Mouse (Mus musculus) neural tube, embryonic 14.5 days (tissue): ENCODE data around the gene Tbc1d10a. TPM values are rescaled to one million over a fixed set of nuclear protein-coding genes. Genes with fewer than 3 reads are reported as not detected.
"Not testable (repeated sequence)": the region's sequence is repeated elsewhere in the genome, so short reads cannot be mapped to it uniquely, and the experiment has no call there.

Experiments used
- ATAC-seq: fragments of 200-750 bp; cut with Nextera tagmentation; 2 replicates; pipeline ENCODE4 v1.8.0; 2017; ENCODE audit warnings: low read depth, mild to moderate bottlenecking, moderate TSS enrichment, moderate library complexity
- H3K27ac ChIP-seq: fragments of 300-500 bp; sonication (generic); 2 replicates; pipeline ENCODE4 v1.5.1; 2014; ENCODE audit warnings: low read depth, mild to moderate bottlenecking, control low read depth, low read length, moderate library complexity, mixed read lengths
- H3K27me3 ChIP-seq: fragments of 300-500 bp; sonication (generic); 2 replicates; pipeline ENCODE4 v1.6.1; 2014; ENCODE audit warnings: low read length; ENCODE audit not compliant: control insufficient read depth, insufficient read depth
- H3K36me3 ChIP-seq: fragments of 300-500 bp; sonication (generic); 2 replicates; pipeline ENCODE4 v1.6.1; 2014; ENCODE audit warnings: low read length, mixed read lengths; ENCODE audit not compliant: control insufficient read depth, insufficient read depth
- H3K4me1 ChIP-seq: fragments of 300-500 bp; sonication (generic); 2 replicates; pipeline ENCODE4 v1.6.1; 2014; ENCODE audit warnings: low read length; ENCODE audit not compliant: control insufficient read depth, insufficient read depth
- H3K4me2 ChIP-seq: fragments of 300-500 bp; sonication (generic); 2 replicates; pipeline ENCODE4 v1.6.1; 2014; ENCODE audit warnings: mild to moderate bottlenecking, low read depth, low read length, control low read depth
- H3K4me3 ChIP-seq: fragments of 300-500 bp; sonication (generic); 2 replicates; pipeline ENCODE4 v1.5.1; 2014; ENCODE audit warnings: low read depth, low read length, control low read depth, mixed read lengths
- H3K9ac ChIP-seq: fragments of 300-500 bp; sonication (generic); replicated peaks from 2 replicates; pipeline ENCODE4 v1.6.1; 2014; ENCODE audit warnings: low read depth, mild to moderate bottlenecking, control low read depth, low read length, mixed read lengths
- H3K9me3 ChIP-seq: fragments of 300-500 bp; sonication (generic); 2 replicates; pipeline ENCODE4 v1.6.1; 2016; ENCODE audit warnings: low read length; ENCODE audit not compliant: control insufficient read depth
- WGBS: fragments of 180-500 bp; shearing (Covaris S2); extraction: QIAGEN DNeasy Blood & Tissue Kit; methylation state at CpG from one replicate; pipeline ENCODE4 v1.1.7; 2014; 5-methylcytosine and 5-hydroxymethylcytosine counted together
- polyA plus RNA-seq: library from polyadenylated mRNA; unstranded; fragments of >200 nt; fragmentation: Nextera tagmentation; extraction: Ambion mirVana; gene quantifications from 2 replicates; pipeline ENCODE4 v1.2.1, GENCODE M21; 2014

Gene Tbc1d10a
- polyA plus RNA-seq, 1 experiment from 2014 or later, result 19.8 TPM

DNA sequence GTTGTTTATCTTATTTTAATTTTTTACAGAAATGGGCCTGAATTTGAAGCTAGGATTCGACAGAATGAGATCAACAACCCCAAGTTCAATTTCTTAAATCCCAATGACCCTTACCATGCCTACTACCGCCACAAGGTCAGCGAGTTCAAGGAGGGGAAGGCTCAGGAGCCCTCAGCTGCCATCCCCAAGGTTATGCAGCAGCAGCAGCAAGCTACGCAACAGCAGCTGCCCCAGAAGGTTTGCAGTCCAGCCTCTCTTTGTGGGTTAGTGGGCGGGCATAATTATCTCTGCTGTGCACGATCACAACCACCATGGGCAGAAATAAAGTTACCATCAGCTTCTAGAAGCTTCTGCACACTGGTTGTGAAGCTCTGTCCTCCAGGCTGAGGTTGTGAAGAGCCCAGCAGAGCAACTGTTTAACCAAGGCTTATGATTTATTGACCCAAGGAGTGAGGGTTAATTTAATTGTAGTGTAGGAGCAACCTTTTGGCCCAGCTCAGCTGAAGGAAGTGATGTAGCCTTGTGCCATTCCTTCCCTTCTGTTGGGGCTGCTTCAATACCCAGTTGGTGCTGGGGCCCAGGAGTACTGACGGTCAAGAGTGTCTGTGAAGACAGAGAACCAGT, 20.0 kb upstream of the Tbc1d10a start:
- Histone ChIP-seq H3K4me1 (peaks cover 18% of the 10 kb centered on the region), H3K36me3 (peaks cover 79% of the 10 kb centered on the region), H3K9ac (no peak overlapping the region), H3K27ac (no peak overlapping the region), H3K4me2 (no peak overlapping the region), H3K9me3 (no peaks in the 10 kb centered on the region), H3K4me3 (no peak overlapping the region), H3K27me3 (no peaks in the 10 kb centered on the region)
- ATAC-seq, result no peak
- WGBS, result 97% methylated on average over 7 of the region's 7 CpGs

DNA sequence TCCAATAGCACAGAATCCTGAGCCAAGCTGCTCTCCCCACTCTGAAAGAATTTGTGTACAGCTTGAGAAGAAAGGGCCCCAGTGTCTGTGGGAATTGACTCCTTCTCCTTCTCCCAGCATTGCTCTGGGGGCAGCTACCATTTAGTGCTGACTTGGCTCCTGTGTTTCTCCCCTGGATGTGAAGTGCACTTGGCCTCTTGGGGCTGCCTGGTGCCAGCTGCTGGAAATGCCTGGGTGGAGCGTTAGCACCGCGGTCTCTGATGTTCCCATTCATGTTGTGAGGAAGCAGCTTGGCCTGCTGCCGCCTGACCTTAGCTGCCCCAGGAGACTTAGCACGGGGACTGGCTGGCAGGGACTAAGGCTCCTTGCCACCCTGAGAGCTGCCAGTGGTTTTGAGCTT, 12.0 kb upstream of the Tbc1d10a start:
- Histone ChIP-seq H3K36me3 (peaks cover 95% of the 10 kb centered on the region), H3K4me2 (no peak overlapping the region), H3K27ac (0 out of 2 replicates have a peak overlapping the region, but pooled peaks have one; percentile 22), H3K9ac (no peak overlapping the region), H3K4me3 (no peak overlapping the region), H3K4me1 (no peaks in the 10 kb centered on the region), H3K9me3 (no peaks in the 10 kb centered on the region), H3K27me3 (no peaks in the 10 kb centered on the region)
- WGBS, result 75% methylated on average over 5 of the region's 5 CpGs
- no peak; the same call in 1 of the 2 replicates for ATAC-seq

DNA sequence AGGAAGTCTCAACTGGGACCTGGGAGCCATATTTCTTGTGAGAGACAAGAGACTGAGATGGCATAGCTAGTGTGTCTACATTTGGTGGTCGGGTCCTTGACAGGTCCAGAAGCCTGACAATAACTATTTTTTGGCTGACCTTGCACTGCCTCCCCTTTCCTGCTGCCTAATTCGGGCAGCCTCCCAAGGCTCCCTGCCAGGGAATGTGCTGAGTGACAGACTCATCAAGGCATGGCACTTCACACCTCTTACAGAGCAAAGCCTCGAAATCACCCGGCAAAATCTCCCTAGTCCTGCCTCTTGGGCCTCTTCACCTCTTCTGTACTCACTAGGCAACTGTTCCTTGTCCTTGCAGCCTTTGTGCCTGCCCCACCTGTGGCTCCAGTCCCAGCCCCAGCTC, 8.9 kb upstream of the Tbc1d10a start:
- WGBS, result 89% methylated on average over 4 of the region's 4 CpGs
- Histone ChIP-seq H3K9ac (no peak overlapping the region), H3K36me3 (peaks cover 96% of the 10 kb centered on the region), H3K4me2 (no peak overlapping the region), H3K4me3 (no peak overlapping the region), H3K4me1 (no peaks in the 10 kb centered on the region), H3K9me3 (no peaks in the 10 kb centered on the region), H3K27ac (no peak overlapping the region), H3K27me3 (no peaks in the 10 kb centered on the region)
- no peak for ATAC-seq

DNA sequence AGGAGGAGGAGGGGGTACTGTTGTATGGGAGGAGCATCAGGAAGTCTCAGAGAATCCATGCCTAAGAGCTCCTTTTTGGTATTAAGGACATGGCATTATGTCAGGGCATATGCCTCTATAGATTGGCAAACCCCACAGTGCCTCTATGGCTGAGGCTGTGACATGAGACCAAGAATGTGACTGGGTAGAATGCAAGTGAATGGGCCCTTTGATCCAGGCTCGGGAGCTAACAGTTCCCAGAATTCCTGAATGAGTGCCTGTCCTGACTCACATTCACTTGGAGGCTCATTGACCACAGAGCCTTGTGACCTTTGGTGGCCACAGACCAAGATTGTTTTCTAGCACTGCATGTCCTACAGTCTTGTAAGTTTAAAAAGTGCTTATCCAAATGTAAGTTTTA, 4.5 kb upstream of the Tbc1d10a start:
- H3K27ac ChIP-seq, result no peak overlapping the region

DNA sequence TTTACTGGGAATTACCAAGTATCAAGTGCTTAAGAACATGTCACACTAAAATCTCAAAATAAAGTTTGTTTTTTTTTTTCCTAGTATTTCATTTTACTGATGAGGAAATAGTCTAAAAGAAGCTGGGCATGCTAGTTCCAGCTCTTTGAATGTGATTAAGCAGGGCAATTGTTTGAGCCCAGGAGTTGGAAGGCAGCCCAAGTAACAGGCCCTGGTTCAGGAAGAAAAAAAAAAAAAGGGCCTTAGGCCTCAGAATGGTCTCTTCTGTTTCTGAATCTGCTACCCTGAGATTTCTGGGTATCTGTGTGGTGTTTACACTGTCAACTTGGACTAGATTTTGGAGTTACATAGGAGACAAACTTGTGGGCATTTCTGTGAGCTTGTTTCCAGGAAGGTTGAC, 3.1 kb upstream of the Tbc1d10a start:
- Histone ChIP-seq H3K4me1 (peaks cover 8% of the 10 kb centered on the region), H3K4me2 (no peak overlapping the region), H3K27ac (no peak overlapping the region; the same call in 1 of the 2 replicates), H3K4me3 (no peak overlapping the region), H3K27me3 (no peaks in the 10 kb centered on the region), H3K36me3 (peaks cover 46% of the 10 kb centered on the region), H3K9ac (no peak overlapping the region), H3K9me3 (no peaks in the 10 kb centered on the region)
- no peak for ATAC-seq

More for the DNA sequence above, 4.5 kb upstream of the Tbc1d10a start:
- H3K36me3 ChIP-seq, result peaks cover 61% of the 10 kb centered on the region
- no peaks in the 10 kb centered on the region; the same call in 1 of the 2 replicates for H3K4me1 ChIP-seq
- ATAC-seq, result no peak
- H3K4me2 ChIP-seq, result no peak overlapping the region
- no peak overlapping the region for H3K4me3 ChIP-seq
- no peak overlapping the region for H3K9ac ChIP-seq
- 3% methylated on average over 1 of the region's 1 CpGs for WGBS
- no peaks in the 10 kb centered on the region for H3K27me3 ChIP-seq
- no peaks in the 10 kb centered on the region for H3K9me3 ChIP-seq

DNA sequence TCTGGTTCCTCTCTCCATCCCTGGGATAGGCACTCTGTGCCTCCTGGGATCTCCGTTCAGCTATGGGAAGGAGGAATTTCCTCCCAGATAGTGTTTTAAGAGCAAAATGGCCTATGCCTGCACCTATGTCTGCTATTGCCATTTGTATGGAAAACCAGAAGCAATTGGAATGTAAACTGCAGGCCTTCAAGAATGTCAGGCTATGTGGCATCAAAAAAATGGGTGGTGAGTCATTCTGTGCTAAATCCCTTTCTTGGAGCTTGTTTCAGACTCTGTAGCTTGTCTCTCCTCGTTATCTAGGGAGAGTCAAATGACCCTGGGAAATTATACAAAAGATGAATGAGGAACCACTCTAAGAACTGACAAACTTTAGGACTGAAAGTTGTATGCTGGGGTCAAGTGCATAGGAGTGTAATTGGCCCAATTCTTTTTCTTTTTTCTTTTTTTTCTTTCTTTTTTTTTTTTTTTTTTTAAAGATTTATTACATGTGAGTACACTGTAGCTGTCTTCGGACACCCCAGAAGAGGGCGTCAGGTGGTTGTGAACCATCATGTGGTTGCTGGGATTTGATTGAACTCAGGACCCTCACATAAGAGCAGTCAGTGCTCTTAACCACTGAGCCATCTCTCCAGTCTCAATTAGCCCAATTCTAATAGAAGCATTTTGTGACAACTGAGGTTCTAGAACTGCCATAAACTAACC, 2.2 kb upstream of the Tbc1d10a start:
- H3K4me1 ChIP-seq, result peaks cover 8% of the 10 kb centered on the region
- H3K27me3 ChIP-seq, result no peaks in the 10 kb centered on the region
- WGBS, result 79% methylated on average over 4 of the region's 4 CpGs
- H3K4me2 ChIP-seq, result no peak overlapping the region
- H3K36me3 ChIP-seq, result peaks cover 37% of the 10 kb centered on the region
- no peaks in the 10 kb centered on the region for H3K9me3 ChIP-seq
- no peak overlapping the region for H3K9ac ChIP-seq
- H3K27ac ChIP-seq, result no peak overlapping the region
- no peak for ATAC-seq
- H3K4me3 ChIP-seq, result no peak overlapping the region

DNA sequence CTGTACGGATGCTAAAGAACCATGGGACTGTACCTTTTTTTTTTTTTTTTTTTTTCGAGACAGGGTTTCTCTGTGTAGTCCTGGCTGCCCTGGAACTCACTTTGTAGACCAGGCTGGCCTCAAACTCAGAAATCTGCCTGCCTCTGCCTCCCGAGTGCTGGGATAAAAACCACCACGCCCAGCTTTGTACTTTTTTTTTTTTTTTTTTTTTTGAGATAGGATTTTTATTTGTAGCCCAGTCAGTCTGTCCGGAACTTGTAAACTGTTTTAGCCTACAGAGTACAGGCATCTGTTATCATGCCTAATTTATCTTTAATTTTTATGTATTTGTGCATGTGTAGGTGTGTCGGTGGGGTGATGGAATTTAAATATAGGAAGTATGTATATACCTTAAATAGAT, 1.1 kb upstream of the Tbc1d10a start:
- Histone ChIP-seq H3K4me1 (peaks cover 13% of the 10 kb centered on the region), H3K36me3 (peaks cover 28% of the 10 kb centered on the region)
- H3K4me3 ChIP-seq, H3K27ac ChIP-seq, H3K9ac ChIP-seq, H3K9me3 ChIP-seq, ATAC-seq, H3K4me2 ChIP-seq, H3K27me3 ChIP-seq: not testable (repeated sequence)
- 90% methylated on average over 6 of the region's 6 CpGs for WGBS

DNA sequence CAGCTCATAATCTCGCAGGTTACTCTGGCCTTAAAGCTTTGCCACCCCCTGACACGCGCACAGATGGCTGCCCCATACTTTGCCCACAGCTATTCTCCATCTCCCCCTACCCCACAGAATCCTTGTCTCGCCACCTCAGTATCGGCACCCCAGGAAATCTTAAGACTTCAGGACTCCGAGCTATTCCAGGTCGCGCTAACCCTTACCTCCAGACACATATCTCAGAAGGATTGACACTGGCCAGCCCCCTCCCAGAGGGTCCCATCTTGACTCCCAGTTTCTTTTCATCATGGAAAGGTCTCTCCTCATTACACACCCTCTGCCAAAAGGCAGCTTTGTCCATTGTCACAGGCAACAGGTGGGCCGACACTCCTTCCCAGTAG, 720 bp downstream of the Tbc1d10a start:
- Histone ChIP-seq H3K4me1 (peaks cover 13% of the 10 kb centered on the region), H3K27ac (no peak overlapping the region), H3K36me3 (peaks cover 10% of the 10 kb centered on the region), H3K9me3 (no peaks in the 10 kb centered on the region), H3K4me2 (peak overlapping the region; percentile 81), H3K9ac (peak overlapping the region; percentile 89), H3K27me3 (no peaks in the 10 kb centered on the region), H3K4me3 (peak overlapping the region; percentile 74)
- WGBS, result 16% methylated on average over 9 of the region's 9 CpGs
- no peak; the same call in 1 of the 2 replicates for ATAC-seq

DNA sequence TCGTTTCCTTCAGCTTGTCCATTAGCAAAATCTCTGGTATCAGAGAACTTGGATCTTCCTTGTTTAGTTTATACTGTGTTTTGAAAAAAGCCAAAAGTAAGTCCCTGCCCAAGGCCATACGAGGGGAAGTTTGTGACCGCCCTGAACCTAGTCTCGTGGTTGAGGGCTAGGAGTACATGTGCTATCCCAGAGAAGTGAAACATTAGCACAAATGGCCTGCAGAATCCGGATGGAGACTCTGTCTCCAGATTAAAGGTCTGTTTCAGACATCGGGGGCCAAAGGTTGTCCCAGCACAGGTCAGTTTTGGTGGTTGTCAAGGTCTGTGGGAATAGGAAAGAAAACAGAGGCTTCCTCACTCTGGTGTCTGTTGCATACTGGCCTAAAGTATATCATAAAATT, 2.6 kb downstream of the Tbc1d10a start:
- WGBS, result 89% methylated on average over 6 of the region's 6 CpGs
- H3K9me3 ChIP-seq, result no peaks in the 10 kb centered on the region
- H3K4me2 ChIP-seq, result no peak overlapping the region
- H3K4me1 ChIP-seq, result peaks cover 13% of the 10 kb centered on the region
- H3K27me3 ChIP-seq, result no peaks in the 10 kb centered on the region
- no peaks in the 10 kb centered on the region for H3K36me3 ChIP-seq
- no peak for ATAC-seq
- H3K27ac ChIP-seq, result no peak overlapping the region
- no peak overlapping the region for H3K9ac ChIP-seq
- H3K4me3 ChIP-seq, result no peak overlapping the region
